Mouse (Mus musculus) lung, postnatal 0 days (tissue): Measurements from ENCODE around the gene March2.

Experiments used
- CTCF ChIP-seq: IDR thresholded peaks from 2 replicates; pipeline ENCODE4 v1.5.1; 2016; ENCODE audit warnings: antibody characterized with exemption, mild to moderate bottlenecking
- EP300 ChIP-seq: IDR thresholded peaks from 2 replicates; pipeline ENCODE4 v1.6.1; 2016; ENCODE audit warnings: antibody characterized with exemption, mild to moderate bottlenecking, control low read depth

DNA sequence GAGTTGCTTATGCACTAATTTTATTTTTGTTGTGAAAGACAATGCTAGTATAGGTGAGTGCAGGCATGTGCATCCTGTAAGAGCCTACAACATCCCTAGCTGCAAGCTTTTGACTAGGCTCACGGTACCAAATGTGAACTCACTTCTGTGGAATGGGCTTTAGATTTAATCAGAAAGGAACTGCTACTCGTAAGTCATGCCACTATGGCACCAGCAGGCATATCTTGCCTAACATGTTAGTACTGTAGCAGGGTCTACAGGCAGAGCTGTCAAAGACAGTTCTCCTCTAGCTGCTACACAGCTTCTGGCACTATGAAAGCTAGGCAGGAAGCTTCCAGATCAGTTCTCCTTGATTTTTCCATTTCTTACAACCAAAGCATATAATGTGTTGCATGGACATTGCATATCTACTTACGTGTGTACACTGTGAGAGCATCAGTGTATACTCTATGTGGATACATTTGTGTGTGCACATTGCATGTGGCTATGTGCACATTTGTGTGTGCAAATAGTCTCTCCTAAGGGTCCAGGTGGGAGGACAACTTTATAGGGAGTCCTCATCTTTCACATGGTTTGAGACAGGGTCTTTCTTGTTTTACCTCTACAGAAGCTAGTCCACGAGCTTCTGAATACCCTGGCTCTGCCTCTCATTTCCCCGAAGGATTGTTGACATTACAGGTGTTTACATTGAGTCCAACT, 26.4 kb upstream of the March2 start:
- no peak for TF ChIP-seq EP300
- TF ChIP-seq CTCF, result no peak
